Mouse (Mus musculus) myocyte (in vitro differentiated cells): ENCODE results near the gene Gpnmb. TPM values are rescaled to one million over a fixed set of nuclear protein-coding genes. Genes with fewer than 3 reads are reported as not detected.

Experiments used
- H3K27me3 ChIP-seq: one replicate; pipeline ENCODE4 v1.6.1; 2011; ENCODE audit not compliant: control insufficient read depth, insufficient read depth, insufficient read length
- H3K36me3 ChIP-seq: one replicate; pipeline ENCODE4 v1.6.1; 2011; ENCODE audit not compliant: control insufficient read depth, insufficient read depth
- H3K4me2 ChIP-seq: one replicate; pipeline ENCODE4 v1.6.1; 2011; ENCODE audit warnings: low read depth, control low read depth
- H3K4me3 ChIP-seq: one replicate; pipeline ENCODE4 v1.5.1; 2011; ENCODE audit warnings: mild to moderate bottlenecking, control low read depth, moderate library complexity
- H3K79me2 ChIP-seq: one replicate; pipeline ENCODE4 v1.6.1; 2011; ENCODE audit not compliant: control insufficient read depth, insufficient read depth
- H3ac ChIP-seq: one replicate; pipeline ENCODE4 v1.6.1; 2011; ENCODE audit not compliant: control insufficient read depth, insufficient read length
- CEBPB ChIP-seq: IDR thresholded peaks from 2 replicates; pipeline ENCODE4 v1.6.1; 2011; ENCODE audit warnings: mild to moderate bottlenecking, moderate library complexity; ENCODE audit not compliant: poor library complexity, insufficient read depth, severe bottlenecking
- E2F4 ChIP-seq: IDR thresholded peaks from one replicate; pipeline ENCODE4 v1.6.1; 2011; ENCODE audit warnings: mild to moderate bottlenecking, control low read depth, moderate library complexity; ENCODE audit not compliant: insufficient read depth
- MAX ChIP-seq: IDR thresholded peaks from one replicate; pipeline ENCODE4 v1.6.1; 2011; ENCODE audit warnings: low read depth, mild to moderate bottlenecking, control low read depth
- MYOD1 ChIP-seq, 3 experiments: IDR thresholded peaks; one replicate each; pipeline ENCODE4 v1.6.1; 2011; ENCODE audit warnings: control low read depth in 2 of 3, low read depth in 2 of 3, mild to moderate bottlenecking in 2 of 3, moderate library complexity in 1 of 3; ENCODE audit not compliant: insufficient read length in 2 of 3, control insufficient read depth in 1 of 3
- MYOG ChIP-seq, 3 experiments: IDR thresholded peaks; one replicate each; pipeline ENCODE4 v1.6.1; 2011; ENCODE audit warnings: control low read depth in 2 of 3, low read depth in 2 of 3, mild to moderate bottlenecking in 2 of 3; ENCODE audit not compliant: insufficient read length in 2 of 3, control insufficient read depth in 1 of 3, insufficient read depth in 1 of 3
- POLR2A ChIP-seq: IDR thresholded peaks from one replicate; pipeline ENCODE4 v1.6.1; 2011; ENCODE audit warnings: low read depth, mild to moderate bottlenecking, control low read depth, moderate library complexity; ENCODE audit not compliant: insufficient read length
- POLR2AphosphoS2 ChIP-seq: IDR thresholded peaks from one replicate; pipeline ENCODE4 v1.6.1; 2011; ENCODE audit warnings: low read depth, control low read depth; ENCODE audit not compliant: insufficient read length
- REST ChIP-seq: IDR thresholded peaks from one replicate; pipeline ENCODE4 v1.6.1; 2011; ENCODE audit warnings: mild to moderate bottlenecking, control low read depth, moderate library complexity; ENCODE audit not compliant: insufficient read depth, insufficient read length
- SRF ChIP-seq: IDR thresholded peaks from one replicate; pipeline ENCODE4 v1.6.1; 2011; ENCODE audit warnings: low read depth; ENCODE audit not compliant: control insufficient read depth, insufficient read length
- TCF12 ChIP-seq: IDR thresholded peaks from one replicate; pipeline ENCODE4 v1.6.1; 2011; ENCODE audit warnings: mild to moderate bottlenecking, control low read depth; ENCODE audit not compliant: poor library complexity, insufficient read depth, severe bottlenecking
- TCF3 ChIP-seq: IDR thresholded peaks from one replicate; pipeline ENCODE4 v1.6.1; 2011; ENCODE audit warnings: low read depth, control low read depth; ENCODE audit not compliant: insufficient read length
- USF1 ChIP-seq: IDR thresholded peaks from one replicate; pipeline ENCODE4 v1.6.1; 2011; ENCODE audit warnings: low read depth, mild to moderate bottlenecking, control low read depth, moderate library complexity
- polyA plus RNA-seq: library from polyadenylated mRNA; unstranded; fragments of >200 nt; fragmentation: generic; extraction: Trizol; gene quantifications from one replicate; pipeline ENCODE4 v1.2.1, GENCODE M21; 2012; ENCODE audit warnings: missing spikeins

Gpnmb gene
- polyA plus RNA-seq, 1 experiment = 0.12 TPM

GRCm38 (mm10) chr6:49039470-49040180 lies 3.3 kb downstream of the Gpnmb start:
- Histone ChIP-seq H3K27me3 (no peaks in the 10 kb centered on the region), H3K4me2 (peak overlapping the region; percentile 42), H3K4me3 (no peak overlapping the region), H3ac (no peak overlapping the region), H3K79me2 (no peaks in the 10 kb centered on the region), H3K36me3 (no peaks in the 10 kb centered on the region)
- no peak for TF ChIP-seq MYOG (IDR thresholded peaks at IDR 0.05; ENCODE audit: control insufficient read depth in 1 of 3, insufficient read depth in 1 of 3, insufficient read length in 2 of 3, low read depth in 2 of 3)
- TF ChIP-seq TCF12 = no peak
- no peak for TF ChIP-seq MAX
- TF ChIP-seq POLR2AphosphoS2 = no peak
- TF ChIP-seq CEBPB = no peak
- no peak for TF ChIP-seq TCF3
- TF ChIP-seq REST = no peak
- TF ChIP-seq SRF = no peak
- no peak for TF ChIP-seq MYOD1 (IDR thresholded peaks at IDR 0.05; ENCODE audit: control insufficient read depth in 1 of 3, insufficient read length in 2 of 3, low read depth in 2 of 3)
- no peak for TF ChIP-seq USF1
- no peak for TF ChIP-seq E2F4
- TF ChIP-seq POLR2A = no peak

DNA sequence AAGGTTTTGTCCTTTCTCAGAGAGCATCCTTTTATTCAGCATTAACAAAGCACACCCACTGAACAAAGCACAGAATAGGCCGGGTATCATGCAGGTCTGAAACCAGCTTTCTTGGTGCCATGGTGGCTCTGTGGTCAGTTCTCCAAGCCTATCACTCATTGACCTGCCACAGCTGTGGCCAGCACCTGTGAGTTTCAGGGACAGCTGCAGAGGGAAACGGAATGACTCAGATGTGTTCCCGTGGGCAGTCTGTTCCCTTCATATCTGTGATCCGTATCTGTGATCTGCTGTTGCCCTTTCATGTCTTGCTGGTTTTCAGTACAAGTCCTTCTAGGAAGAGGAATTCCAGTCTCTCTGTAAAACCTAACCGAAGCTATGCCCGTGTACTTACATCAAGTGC lies 10.2 kb downstream of the Gpnmb start:
- TF ChIP-seq MYOG (IDR thresholded peaks at IDR 0.05; ENCODE audit: control insufficient read depth in 1 of 3, insufficient read depth in 1 of 3, insufficient read length in 2 of 3, low read depth in 2 of 3) (peak in 2 of 3 experiments; percentile 82 to 95), POLR2AphosphoS2 (no peak), MYOD1 (IDR thresholded peaks at IDR 0.05; ENCODE audit: control insufficient read depth in 1 of 3, insufficient read length in 2 of 3, low read depth in 2 of 3) (peak; percentile 30 to 99 (median 98)), REST (no peak), CEBPB (no peak), SRF (no peak), USF1 (no peak), TCF3 (peak; percentile 94), POLR2A (no peak), E2F4 (no peak), TCF12 (peak; percentile 95)
- H3K79me2 ChIP-seq = no peaks in the 10 kb centered on the region
- H3ac ChIP-seq = no peak overlapping the region
- no peaks in the 10 kb centered on the region for H3K27me3 ChIP-seq
- peak overlapping the region; percentile 18 for H3K4me2 ChIP-seq
- no peak overlapping the region for H3K4me3 ChIP-seq
- H3K36me3 ChIP-seq = no peaks in the 10 kb centered on the region

DNA sequence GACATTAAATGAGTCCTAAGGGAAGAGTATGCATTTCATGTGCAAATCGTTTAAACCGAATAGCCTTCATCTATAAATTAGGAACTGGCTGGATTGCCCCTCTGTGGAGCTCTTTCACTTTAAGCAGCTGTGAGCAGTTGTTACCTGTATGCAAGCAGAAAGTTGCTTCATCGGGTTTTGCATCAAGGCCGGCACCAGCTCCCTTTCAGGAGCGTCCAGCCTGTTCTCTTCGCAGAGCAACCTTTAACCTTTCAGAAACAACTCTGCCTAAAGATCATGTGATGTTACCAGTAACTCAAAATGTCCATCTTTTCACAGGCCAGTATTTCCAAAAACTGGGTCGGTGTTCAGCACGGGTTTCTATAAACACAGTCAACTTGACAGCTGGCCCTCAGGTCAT lies 10.6 kb downstream of the Gpnmb start:
- no peaks in the 10 kb centered on the region for H3K79me2 ChIP-seq
- no peaks in the 10 kb centered on the region for H3K27me3 ChIP-seq
- TF ChIP-seq POLR2A (no peak), TCF3 (no peak), TCF12 (no peak), MAX (no peak), MYOG (IDR thresholded peaks at IDR 0.05; ENCODE audit: control insufficient read depth in 1 of 3, insufficient read depth in 1 of 3, insufficient read length in 2 of 3, low read depth in 2 of 3) (no peak), POLR2AphosphoS2 (no peak), USF1 (no peak), SRF (no peak), E2F4 (no peak), REST (no peak), CEBPB (no peak), MYOD1 (IDR thresholded peaks at IDR 0.05; ENCODE audit: control insufficient read depth in 1 of 3, insufficient read length in 2 of 3, low read depth in 2 of 3) (no peak)
- no peak overlapping the region for H3K4me3 ChIP-seq
- no peak overlapping the region for H3K4me2 ChIP-seq
- H3K36me3 ChIP-seq = no peaks in the 10 kb centered on the region
- no peak overlapping the region for H3ac ChIP-seq

GRCm38 (mm10) chr6:49047848-49048247 lies 11.5 kb downstream of the Gpnmb start:
- TF ChIP-seq CEBPB (no peak), TCF3 (no peak), MAX (no peak), E2F4 (no peak), MYOG (IDR thresholded peaks at IDR 0.05; ENCODE audit: control insufficient read depth in 1 of 3, insufficient read depth in 1 of 3, insufficient read length in 2 of 3, low read depth in 2 of 3) (no peak), SRF (no peak), MYOD1 (IDR thresholded peaks at IDR 0.05; ENCODE audit: control insufficient read depth in 1 of 3, insufficient read length in 2 of 3, low read depth in 2 of 3) (no peak), TCF12 (no peak), POLR2A (no peak), POLR2AphosphoS2 (no peak)
- Histone ChIP-seq H3K79me2 (no peaks in the 10 kb centered on the region), H3K36me3 (no peaks in the 10 kb centered on the region), H3K4me2 (no peak overlapping the region), H3K27me3 (no peaks in the 10 kb centered on the region), H3ac (no peak overlapping the region), H3K4me3 (no peak overlapping the region)

GRCm38 (mm10) chr6:49048395-49048794 lies 12.0 kb downstream of the Gpnmb start:
- no peaks in the 10 kb centered on the region for H3K27me3 ChIP-seq
- no peak for TF ChIP-seq SRF
- TF ChIP-seq E2F4 = no peak
- TF ChIP-seq POLR2AphosphoS2 = no peak
- no peak for TF ChIP-seq MYOG (IDR thresholded peaks at IDR 0.05; ENCODE audit: control insufficient read depth in 1 of 3, insufficient read depth in 1 of 3, insufficient read length in 2 of 3, low read depth in 2 of 3)
- TF ChIP-seq TCF3 = no peak
- TF ChIP-seq CEBPB = no peak
- TF ChIP-seq USF1 = no peak
- TF ChIP-seq TCF12 = no peak
- no peak for TF ChIP-seq MAX
- TF ChIP-seq POLR2A = no peak
- TF ChIP-seq REST = no peak
- no peak for TF ChIP-seq MYOD1 (IDR thresholded peaks at IDR 0.05; ENCODE audit: control insufficient read depth in 1 of 3, insufficient read length in 2 of 3, low read depth in 2 of 3)
- H3K4me3 ChIP-seq = no peak overlapping the region
- no peak overlapping the region for H3ac ChIP-seq
- no peak overlapping the region for H3K4me2 ChIP-seq
- H3K79me2 ChIP-seq = no peaks in the 10 kb centered on the region
- H3K36me3 ChIP-seq = no peaks in the 10 kb centered on the region
